Mouse (Mus musculus): ENCODE measurements around the gene Fcna. TPM values are rescaled to one million over a fixed set of nuclear protein-coding genes. Genes with fewer than 3 reads are reported as not detected.

Gene Fcna
- total and polyA plus RNA-seq, 3 experiments = 0.21 TPM; not detected in 2

DNA sequence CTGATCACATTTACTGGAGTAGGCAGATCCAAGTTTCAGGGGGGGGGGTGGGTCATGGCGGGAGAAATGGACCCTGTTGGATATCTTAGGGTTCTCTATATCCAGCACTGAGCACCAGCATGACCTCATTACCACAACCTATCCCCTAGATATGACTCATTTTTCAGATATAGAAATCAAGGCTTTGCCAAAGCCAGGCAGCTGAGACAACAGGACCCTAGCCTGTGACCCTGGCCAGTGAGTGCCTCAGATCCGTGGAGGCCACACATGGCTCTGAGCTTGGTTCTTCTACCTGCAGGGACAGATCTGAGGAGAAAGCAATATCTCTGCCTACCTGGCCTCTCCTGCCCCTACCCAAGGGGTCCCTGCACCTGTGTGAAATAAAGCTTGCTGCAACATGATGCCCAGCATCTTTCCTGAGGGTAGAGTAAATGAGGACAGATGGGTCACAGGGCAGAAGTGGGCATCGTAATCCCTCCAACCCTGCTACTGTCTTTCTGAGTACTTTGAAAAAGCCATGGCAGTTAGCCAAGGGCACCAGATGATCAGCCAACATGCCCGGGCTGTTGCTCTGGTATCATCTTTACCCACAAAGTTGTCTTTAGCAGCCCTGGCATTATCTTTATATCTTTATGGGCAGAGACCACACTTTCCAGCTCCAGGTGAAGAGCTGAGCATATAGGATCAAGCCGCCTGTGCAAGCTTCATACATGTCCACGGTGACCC, 33.6 kb upstream of the Fcna start:
- Histone ChIP-seq H3K9me3 (replicated peaks; ENCODE audit: insufficient read depth, low read length) (no peaks in the 10 kb centered on the region), H3K4me1 (ENCODE audit: control insufficient read depth in 1 of 2, insufficient read depth in 2 of 2, low read length in 2 of 2) (no peaks in the 10 kb centered on the region), H3K36me3 (ENCODE audit: control insufficient read depth in 1 of 2, insufficient read depth in 2 of 2, low read length in 2 of 2) (no peaks in the 10 kb centered on the region), H3K27me3 (ENCODE audit: control insufficient read depth in 1 of 2, insufficient read depth in 2 of 2, low read length in 2 of 2) (peaks cover 3 to 15% of the 10 kb centered on the region in 2 experiments), H3K79me2 (ENCODE audit: control insufficient read depth, insufficient read depth, low read length, poor library complexity) (no peaks in the 10 kb centered on the region), H3K4me3 (ENCODE audit: control insufficient read depth in 1 of 2, insufficient read depth in 1 of 2, low read depth in 2 of 2, low read length in 2 of 2) (no peak overlapping the region), H3K27ac (ENCODE audit: control insufficient read depth, low read depth, low read length) (no peak overlapping the region), H3K9ac (ENCODE audit: control insufficient read depth, low read depth, low read length, poor library complexity, severe bottlenecking) (no peak overlapping the region)
- DNase-seq (ENCODE audit: low read depth, low spot score) = no peak
- TF ChIP-seq ETS1 (IDR thresholded peaks at IDR 0.05; ENCODE audit: low read depth, low read length) (no peak), USF2 (IDR thresholded peaks at IDR 0.05; ENCODE audit: borderline replicate concordance in 1 of 2, insufficient read depth in 1 of 2, low read depth in 1 of 2, low read length in 2 of 2) (no peak), BHLHE40 (IDR thresholded peaks at IDR 0.05; ENCODE audit: borderline replicate concordance, low read depth, low read length) (no peak), MAZ (IDR thresholded peaks at IDR 0.05; ENCODE audit: low read depth, low read length) (no peak), ZNF384 (IDR thresholded peaks at IDR 0.05; ENCODE audit: low read depth, low read length) (no peak), MYC (IDR thresholded peaks at IDR 0.05; ENCODE audit: low read depth, low read length) (no peak), CHD1 (IDR thresholded peaks at IDR 0.05; ENCODE audit: low read depth, low read length) (no peak), TBP (IDR thresholded peaks at IDR 0.05; ENCODE audit: low read depth, low read length) (no peak), CTCF (IDR thresholded peaks at IDR 0.05 in 2 of 3, conservative IDR thresholded peaks at IDR 0.05 in 1 of 3; ENCODE audit: control insufficient read depth in 1 of 3, insufficient read depth in 1 of 3, low read depth in 2 of 3, low read length in 3 of 3, poor library complexity in 1 of 3, severe bottlenecking in 1 of 3) (no peak), E2F4 (IDR thresholded peaks at IDR 0.05; ENCODE audit: borderline replicate concordance, low read depth, low read length) (no peak), HCFC1 (IDR thresholded peaks at IDR 0.05; ENCODE audit: low read depth, low read length) (no peak), MAFK (IDR thresholded peaks at IDR 0.05; ENCODE audit: borderline replicate concordance, low read depth, low read length) (no peak), ELF1 (IDR thresholded peaks at IDR 0.05; ENCODE audit: low read depth, low read length) (no peak), MXI1 (IDR thresholded peaks at IDR 0.05; ENCODE audit: low read depth, low read length) (no peak), GABPA (IDR thresholded peaks at IDR 0.05; ENCODE audit: low read depth, low read length) (no peak), POLR2AphosphoS2 (IDR thresholded peaks at IDR 0.05; ENCODE audit: low read length) (no peak), KAT2A (conservative IDR thresholded peaks at IDR 0.05; ENCODE audit: low read depth, low read length) (no peak)

DNA sequence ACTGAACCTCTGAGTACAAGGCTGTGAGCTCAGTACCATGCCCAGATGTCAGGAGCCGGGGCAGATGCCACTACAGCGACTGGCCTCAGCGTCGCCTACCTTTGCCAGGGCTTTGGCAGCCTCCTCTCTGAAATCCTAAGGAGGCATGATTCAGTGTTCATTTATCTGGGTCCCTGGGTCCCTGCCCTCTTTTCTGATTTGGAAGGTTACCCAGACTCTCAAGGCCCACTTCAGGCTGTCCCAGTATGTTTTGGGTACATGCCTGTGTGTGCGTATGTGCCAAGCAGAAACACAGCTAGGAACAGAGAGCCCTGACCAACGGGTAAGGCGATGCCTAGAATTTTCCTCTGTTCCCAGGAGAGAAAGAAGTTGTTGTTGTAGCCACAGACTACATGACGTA, 32.4 kb upstream of the Fcna start:
- Histone ChIP-seq H3K9ac (ENCODE audit: control insufficient read depth, low read depth, low read length, poor library complexity, severe bottlenecking) (no peak overlapping the region), H3K27me3 (ENCODE audit: control insufficient read depth in 1 of 2, insufficient read depth in 2 of 2, low read length in 2 of 2) (peaks cover 7 to 14% of the 10 kb centered on the region in 2 experiments), H3K36me3 (ENCODE audit: control insufficient read depth in 1 of 2, insufficient read depth in 2 of 2, low read length in 2 of 2) (no peaks in the 10 kb centered on the region), H3K27ac (ENCODE audit: control insufficient read depth, low read depth, low read length) (no peak overlapping the region), H3K4me3 (ENCODE audit: control insufficient read depth in 1 of 2, insufficient read depth in 1 of 2, low read depth in 2 of 2, low read length in 2 of 2) (no peak overlapping the region), H3K79me2 (ENCODE audit: control insufficient read depth, insufficient read depth, low read length, poor library complexity) (no peaks in the 10 kb centered on the region), H3K9me3 (replicated peaks; ENCODE audit: insufficient read depth, low read length) (no peaks in the 10 kb centered on the region), H3K4me1 (ENCODE audit: control insufficient read depth in 1 of 2, insufficient read depth in 2 of 2, low read length in 2 of 2) (no peaks in the 10 kb centered on the region)
- DNase-seq (ENCODE audit: low read depth, low spot score) = no peak
- no peak for TF ChIP-seq NELFE (IDR thresholded peaks at IDR 0.05; ENCODE audit: low read depth, low read length)
- TF ChIP-seq KAT2A (conservative IDR thresholded peaks at IDR 0.05; ENCODE audit: low read depth, low read length) = no peak
- no peak for TF ChIP-seq MEF2A (IDR thresholded peaks at IDR 0.05; ENCODE audit: extremely low read depth, insufficient replicate concordance, low read depth, low read length, poor library complexity, severe bottlenecking)
- no peak for TF ChIP-seq E2F4 (IDR thresholded peaks at IDR 0.05; ENCODE audit: borderline replicate concordance, low read depth, low read length)
- TF ChIP-seq ELF1 (IDR thresholded peaks at IDR 0.05; ENCODE audit: low read depth, low read length) = no peak
- no peak for TF ChIP-seq RAD21 (IDR thresholded peaks at IDR 0.05; ENCODE audit: low read depth, low read length)
- no peak for TF ChIP-seq POLR2A (IDR thresholded peaks at IDR 0.05; ENCODE audit: control insufficient read depth in 1 of 2, insufficient read depth in 1 of 2, low read depth in 1 of 2, low read length in 2 of 2, poor library complexity in 1 of 2)
- no peak for TF ChIP-seq CTCF (IDR thresholded peaks at IDR 0.05 in 2 of 3, conservative IDR thresholded peaks at IDR 0.05 in 1 of 3; ENCODE audit: control insufficient read depth in 1 of 3, insufficient read depth in 1 of 3, low read depth in 2 of 3, low read length in 3 of 3, poor library complexity in 1 of 3, severe bottlenecking in 1 of 3)
- no peak for TF ChIP-seq GATA1 (IDR thresholded peaks at IDR 0.05; ENCODE audit: low read depth, low read length)
- TF ChIP-seq GABPA (IDR thresholded peaks at IDR 0.05; ENCODE audit: low read depth, low read length) = no peak
- TF ChIP-seq NRF1 (IDR thresholded peaks at IDR 0.05; ENCODE audit: insufficient read depth, low read depth, low read length, poor library complexity, severe bottlenecking) = no peak
- no peak for TF ChIP-seq MYB (IDR thresholded peaks at IDR 0.05; ENCODE audit: low read depth, low read length)
- TF ChIP-seq POLR2AphosphoS2 (IDR thresholded peaks at IDR 0.05; ENCODE audit: low read length) = no peak
- TF ChIP-seq TCF12 (IDR thresholded peaks at IDR 0.05; ENCODE audit: low read depth, low read length) = no peak
- TF ChIP-seq ETS1 (IDR thresholded peaks at IDR 0.05; ENCODE audit: low read depth, low read length) = no peak
- no peak for TF ChIP-seq UBTF (IDR thresholded peaks at IDR 0.05; ENCODE audit: borderline replicate concordance, insufficient read depth, low read depth, low read length)
- TF ChIP-seq CHD2 (IDR thresholded peaks at IDR 0.05; ENCODE audit: low read length) = no peak
- no peak for TF ChIP-seq MYC (IDR thresholded peaks at IDR 0.05; ENCODE audit: low read depth, low read length)
- no peak for TF ChIP-seq TBP (IDR thresholded peaks at IDR 0.05; ENCODE audit: low read depth, low read length)
- no peak for TF ChIP-seq POLR2AphosphoS5 (IDR thresholded peaks at IDR 0.05; ENCODE audit: borderline replicate concordance, low read depth, low read length)
